Mouse (Mus musculus) layer of hippocampus, adult 8-10 months (tissue): ENCODE results near the gene Golgb1. TPM values are rescaled to one million over a fixed set of nuclear protein-coding genes. Genes with fewer than 3 reads are reported as not detected.

ENCODE experiments used
- DNase-seq, 2 experiments: peaks; one replicate each; pipeline ENCODE4 v3.0.0; 2022; ENCODE audit warnings: low spot score in 2 of 2
- total RNA-seq, 4 experiments: library from RNA; stranded (reverse); gene quantifications; 2 replicates each; pipeline ENCODE4 v1.2.4; 2022

Golgb1 gene
- total RNA-seq, 4 experiments from 2014 or later: 70.1 to 80.3 (median 74.5) TPM

- DNase-seq: no peak
These were observed 43.6 kb downstream of the Golgb1 start for GRCm38 (mm10) chr16:36918505-36918904.

GRCm38 (mm10) chr16:36920410-36920809 is 45.5 kb downstream of the Golgb1 start:
- DNase-seq: no peak

- DNase-seq: no peak
These were observed 46.2 kb downstream of the Golgb1 start for GRCm38 (mm10) chr16:36921067-36921613.

- DNase-seq: no peak
These were observed 47.0 kb downstream of the Golgb1 start for GRCm38 (mm10) chr16:36921980-36922379.

- no peak for DNase-seq
These were observed 49.4 kb downstream of the Golgb1 start for GRCm38 (mm10) chr16:36924312-36924711.

- DNase-seq: no peak
These were observed 50.4 kb downstream of the Golgb1 start for GRCm38 (mm10) chr16:36925351-36925750.

GRCm38 (mm10) chr16:36925797-36926196 is 50.9 kb downstream of the Golgb1 start:
- DNase-seq: no peak

- no peak for DNase-seq
These were observed 51.8 kb downstream of the Golgb1 start for GRCm38 (mm10) chr16:36926514-36927447.

GRCm38 (mm10) chr16:36927495-36928105 is 52.7 kb downstream of the Golgb1 start:
- DNase-seq: no peak

GRCm38 (mm10) chr16:36928106-36928500 is 53.2 kb downstream of the Golgb1 start:
- DNase-seq: no peak

- no peak for DNase-seq
These were observed 54.3 kb downstream of the Golgb1 start for GRCm38 (mm10) chr16:36929216-36929615.

GRCm38 (mm10) chr16:36930231-36931136 is 55.5 kb downstream of the Golgb1 start:
- no peak for DNase-seq

GRCm38 (mm10) chr16:36931381-36931780 is 56.4 kb downstream of the Golgb1 start:
- no peak for DNase-seq

- no peak for DNase-seq
These were observed 57.0 kb downstream of the Golgb1 start for GRCm38 (mm10) chr16:36931976-36932375.

- no peak for DNase-seq
These were observed 57.6 kb downstream of the Golgb1 start for GRCm38 (mm10) chr16:36932546-36932945.

GRCm38 (mm10) chr16:36934131-36934840 is 59.3 kb downstream of the Golgb1 start:
- no peak for DNase-seq

- DNase-seq: no peak
These were observed 60.1 kb downstream of the Golgb1 start, which contains the start of gene Hcls1 for GRCm38 (mm10) chr16:36934841-36935620. Gene Hcls1 (plus strand): TSS chr16:36934983.

GRCm38 (mm10) chr16:36935814-36936213 is 60.9 kb downstream of the Golgb1 start:
- DNase-seq: no peak

GRCm38 (mm10) chr16:36941137-36941727 is 66.3 kb downstream of the Golgb1 start:
- DNase-seq: no peak
